Mouse (Mus musculus) heart, embryonic 14.5 days (tissue): Measurements from ENCODE around the gene Traf3ip3. TPM values are rescaled to one million over a fixed set of nuclear protein-coding genes. Genes with fewer than 3 reads are reported as not detected.
A peak's percentile ranks its signal among the peaks of the same experiment; 100 is the strongest.

Source experiments
- ATAC-seq: fragments of 200-750 bp; cut with Nextera tagmentation; 2 replicates; pipeline ENCODE4 v1.8.0; 2017; ENCODE audit warnings: low read depth, moderate TSS enrichment; ENCODE audit not compliant: insufficient number of reproducible peaks, insufficient read depth, low FRiP score
- H3K27ac ChIP-seq, 2 experiments: fragments of 200-500 bp in 1 of 2; fragments of 300-500 bp in 1 of 2; sonication (generic) in 1 of 2; replicated peaks in 1 of 2; 2 replicates each; pipeline ENCODE4 v1.5.1; 2012 to 2014; ENCODE audit warnings: low read depth in 2 of 2, low read length in 2 of 2, control low read depth in 1 of 2, mild to moderate bottlenecking in 1 of 2, mixed read lengths in 1 of 2; ENCODE audit not compliant: control insufficient read depth in 1 of 2, insufficient read depth in 1 of 2
- H3K27me3 ChIP-seq: fragments of 300-500 bp; sonication (generic); 2 replicates; pipeline ENCODE4 v1.6.1; 2014; ENCODE audit warnings: mild to moderate bottlenecking, low read length, control low read depth; ENCODE audit not compliant: control insufficient read depth, insufficient read depth
- H3K36me3 ChIP-seq: fragments of 300-500 bp; sonication (generic); 2 replicates; pipeline ENCODE4 v1.6.1; 2014; ENCODE audit warnings: mild to moderate bottlenecking, control low read depth, low read length, mixed read lengths; ENCODE audit not compliant: control insufficient read depth, insufficient read depth
- H3K4me1 ChIP-seq, 2 experiments: fragments of 200-500 bp in 1 of 2; fragments of 300-500 bp in 1 of 2; sonication (generic) in 1 of 2; 2 replicates each; pipeline ENCODE4 v1.6.1; 2012 to 2014; ENCODE audit warnings: low read length in 2 of 2, control low read depth in 1 of 2, mixed read lengths in 1 of 2; ENCODE audit not compliant: control insufficient read depth in 2 of 2, insufficient read depth in 2 of 2
- H3K4me2 ChIP-seq: fragments of 300-500 bp; sonication (generic); 2 replicates; pipeline ENCODE4 v1.6.1; 2014; ENCODE audit warnings: mild to moderate bottlenecking, low read length
- H3K4me3 ChIP-seq, 2 experiments: fragments of 200-500 bp in 1 of 2; fragments of 300-500 bp in 1 of 2; sonication (generic) in 1 of 2; 2 replicates each; pipeline ENCODE4 v1.5.1; 2012 to 2014; ENCODE audit warnings: low read length in 2 of 2, mild to moderate bottlenecking in 2 of 2, control low read depth in 1 of 2, low read depth in 1 of 2, moderate library complexity in 1 of 2; ENCODE audit not compliant: control insufficient read depth in 1 of 2, insufficient read depth in 1 of 2
- H3K9ac ChIP-seq: fragments of 300-500 bp; sonication (generic); 2 replicates; pipeline ENCODE4 v1.6.1; 2014; ENCODE audit warnings: mild to moderate bottlenecking, low read length
- H3K9me3 ChIP-seq: fragments of 300-500 bp; sonication (generic); 2 replicates; pipeline ENCODE4 v1.6.1; 2016; ENCODE audit warnings: low read length, control low read depth; ENCODE audit not compliant: control insufficient read depth
- WGBS: fragments of 180-500 bp; shearing (Covaris S2); extraction: QIAGEN DNeasy Blood & Tissue Kit; methylation state at CpG from one replicate; pipeline ENCODE4 v1.1.7; 2014; 5-methylcytosine and 5-hydroxymethylcytosine counted together
- polyA plus RNA-seq: library from polyadenylated mRNA; unstranded; fragments of >200 nt; fragmentation: Nextera tagmentation; extraction: Ambion mirVana; gene quantifications from 2 replicates; pipeline ENCODE4 v1.2.1, GENCODE M21; 2014

The Traf3ip3 gene
- polyA plus RNA-seq, 1 experiment from 2014 or later = 1.9 TPM

GRCm38 (mm10) chr1:193238426-193238825, 36.9 kb upstream of the Traf3ip3 start:
- no peaks in the 10 kb centered on the region for H3K9me3 ChIP-seq
- H3K36me3 ChIP-seq = no peaks in the 10 kb centered on the region
- no peak overlapping the region for H3K4me3 ChIP-seq
- H3K4me2 ChIP-seq = no peak overlapping the region
- 54% methylated on average over 4 of the region's 4 CpGs for WGBS
- H3K27me3 ChIP-seq = no peaks in the 10 kb centered on the region
- H3K4me1 ChIP-seq = peaks cover 4 to 6% of the 10 kb centered on the region in 2 experiments; a peak in 3 of 4 replicates
- no peak for ATAC-seq
- no peak overlapping the region for H3K9ac ChIP-seq
- H3K27ac ChIP-seq = no peak overlapping the region

DNA sequence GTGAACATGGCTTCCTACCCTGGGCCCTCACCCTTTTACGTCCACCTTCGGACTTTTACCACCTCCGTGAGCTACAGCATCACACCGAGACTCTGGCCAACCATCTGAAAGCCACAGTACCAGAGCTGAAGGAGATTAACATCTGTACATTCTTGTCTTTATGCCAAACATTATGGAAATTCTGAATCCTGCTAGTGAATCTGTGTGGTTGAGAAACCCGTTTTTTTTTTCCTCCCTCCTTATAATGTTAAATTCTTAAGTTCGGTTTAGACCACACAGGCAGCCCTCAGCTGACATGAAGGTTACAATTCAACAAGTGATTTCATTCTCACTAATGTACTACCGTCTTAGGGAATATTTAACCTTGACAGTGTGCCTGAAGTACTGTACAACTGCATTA, 33.4 kb upstream of the Traf3ip3 start:
- Histone ChIP-seq H3K4me1 (peaks cover 0 to 3% of the 10 kb centered on the region in 2 experiments; a peak in 1 of 4 replicates), H3K27ac (no peak overlapping the region), H3K36me3 (no peaks in the 10 kb centered on the region), H3K4me2 (no peak overlapping the region), H3K9ac (no peak overlapping the region), H3K4me3 (no peak overlapping the region), H3K27me3 (no peaks in the 10 kb centered on the region), H3K9me3 (no peaks in the 10 kb centered on the region)
- WGBS = 84% methylated on average over 7 of the region's 7 CpGs
- ATAC-seq = no peak

GRCm38 (mm10) chr1:193234130-193234645, 32.7 kb upstream of the Traf3ip3 start:
- no peaks in the 10 kb centered on the region for H3K36me3 ChIP-seq
- H3K4me3 ChIP-seq = no peak overlapping the region
- no peak overlapping the region for H3K4me2 ChIP-seq
- H3K27ac ChIP-seq = no peak overlapping the region
- H3K4me1 ChIP-seq = peaks cover 0 to 3% of the 10 kb centered on the region in 2 experiments; a peak in 1 of 4 replicates
- H3K9ac ChIP-seq = no peak overlapping the region
- no peak for ATAC-seq
- no peaks in the 10 kb centered on the region for H3K27me3 ChIP-seq
- no peaks in the 10 kb centered on the region for H3K9me3 ChIP-seq
- 93% methylated on average over 2 of the region's 2 CpGs for WGBS

GRCm38 (mm10) chr1:193232732-193233131, 31.2 kb upstream of the Traf3ip3 start:
- no peaks in the 10 kb centered on the region for H3K36me3 ChIP-seq
- H3K27me3 ChIP-seq = no peaks in the 10 kb centered on the region
- peaks cover 0 to 3% of the 10 kb centered on the region in 2 experiments; a peak in 1 of 4 replicates for H3K4me1 ChIP-seq
- no peak for ATAC-seq
- 69% methylated on average over 2 of the region's 2 CpGs for WGBS
- H3K4me3 ChIP-seq = no peak overlapping the region
- H3K27ac ChIP-seq = no peak overlapping the region
- no peaks in the 10 kb centered on the region for H3K9me3 ChIP-seq
- H3K9ac ChIP-seq = no peak overlapping the region
- H3K4me2 ChIP-seq = no peak overlapping the region

DNA sequence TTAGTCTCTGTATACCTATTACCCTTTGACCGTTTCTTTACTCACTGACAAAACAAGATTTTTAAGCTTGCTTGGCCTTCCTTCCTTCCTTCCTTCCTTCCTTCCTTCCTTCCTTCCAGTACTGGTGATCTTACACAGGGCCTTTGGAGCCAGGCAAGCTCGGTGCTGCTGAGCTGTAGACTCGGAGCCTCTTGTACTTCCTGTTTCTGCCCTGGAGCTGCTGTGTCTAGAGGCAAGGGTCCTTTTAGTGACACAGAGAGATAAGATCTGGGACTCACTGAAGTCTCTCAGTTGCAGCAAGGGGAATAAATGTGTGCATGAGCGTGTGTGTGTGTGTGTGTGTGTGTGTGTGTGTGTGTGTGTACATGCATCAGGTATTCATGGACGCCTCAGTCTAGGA, 29.4 kb upstream of the Traf3ip3 start:
- no peak overlapping the region for H3K9ac ChIP-seq
- 51% methylated on average over 5 of the region's 5 CpGs for WGBS
- H3K9me3 ChIP-seq = no peaks in the 10 kb centered on the region
- no peak overlapping the region for H3K4me3 ChIP-seq
- H3K36me3 ChIP-seq = no peaks in the 10 kb centered on the region
- H3K4me2 ChIP-seq = no peak overlapping the region
- no peak overlapping the region for H3K27ac ChIP-seq
- no peak for ATAC-seq
- peaks cover 3 to 7% of the 10 kb centered on the region in 2 experiments; a peak in 2 of 4 replicates for H3K4me1 ChIP-seq
- H3K27me3 ChIP-seq = no peaks in the 10 kb centered on the region

DNA sequence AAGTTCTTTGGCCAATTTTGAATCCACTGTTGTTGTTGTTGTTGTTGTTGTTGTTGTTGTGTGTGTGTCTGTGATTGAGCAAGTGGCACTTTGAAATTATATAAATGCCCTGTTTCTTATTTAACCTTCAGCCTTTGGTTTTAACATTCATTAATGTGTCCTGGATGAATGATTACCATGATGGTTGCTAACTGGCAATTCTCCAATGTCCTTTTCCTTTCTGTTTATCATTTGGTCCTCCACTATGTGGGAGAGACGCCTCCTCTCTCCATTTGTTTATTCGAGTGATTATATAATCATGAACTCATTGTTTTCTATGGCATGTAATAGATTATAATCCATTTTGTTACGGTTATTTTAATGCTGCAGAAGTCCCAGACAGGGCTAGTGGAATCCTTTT, 29.0 kb upstream of the Traf3ip3 start:
- H3K36me3 ChIP-seq = no peaks in the 10 kb centered on the region
- no peak overlapping the region for H3K27ac ChIP-seq
- no peak overlapping the region for H3K4me2 ChIP-seq
- no peaks in the 10 kb centered on the region for H3K9me3 ChIP-seq
- peaks cover 3 to 7% of the 10 kb centered on the region in 2 experiments; a peak in 2 of 4 replicates for H3K4me1 ChIP-seq
- no peak overlapping the region for H3K9ac ChIP-seq
- WGBS = 71% methylated on average over 3 of the region's 3 CpGs
- no peak overlapping the region for H3K4me3 ChIP-seq
- no peak for ATAC-seq
- no peaks in the 10 kb centered on the region for H3K27me3 ChIP-seq

GRCm38 (mm10) chr1:193229570-193229969, 28.1 kb upstream of the Traf3ip3 start:
- no peak overlapping the region for H3K9ac ChIP-seq
- no peaks in the 10 kb centered on the region for H3K27me3 ChIP-seq
- H3K36me3 ChIP-seq = no peaks in the 10 kb centered on the region
- H3K4me2 ChIP-seq = no peak overlapping the region
- H3K27ac ChIP-seq = no peak overlapping the region
- WGBS = 95% methylated on average over 5 of the region's 5 CpGs
- peaks cover 3 to 7% of the 10 kb centered on the region in 2 experiments; a peak in 2 of 4 replicates for H3K4me1 ChIP-seq
- H3K9me3 ChIP-seq = no peaks in the 10 kb centered on the region
- no peak for ATAC-seq
- no peak overlapping the region for H3K4me3 ChIP-seq

GRCm38 (mm10) chr1:193227537-193227936, 26.0 kb upstream of the Traf3ip3 start:
- H3K27ac ChIP-seq = 0 out of 4 replicates have a peak overlapping the region, but pooled peaks of 1 of the 2 experiments have one; percentile 3
- no peak overlapping the region for H3K4me3 ChIP-seq
- H3K36me3 ChIP-seq = no peaks in the 10 kb centered on the region
- peaks cover 3 to 7% of the 10 kb centered on the region in 2 experiments; a peak in 2 of 4 replicates for H3K4me1 ChIP-seq
- H3K27me3 ChIP-seq = no peaks in the 10 kb centered on the region
- no peak overlapping the region for H3K9ac ChIP-seq
- no peak overlapping the region for H3K4me2 ChIP-seq
- 86% methylated on average over 4 of the region's 4 CpGs for WGBS
- no peak for ATAC-seq
- no peaks in the 10 kb centered on the region for H3K9me3 ChIP-seq
